ENCODE assay signal across 24 mouse cellular contexts in the genomic region with DNA sequence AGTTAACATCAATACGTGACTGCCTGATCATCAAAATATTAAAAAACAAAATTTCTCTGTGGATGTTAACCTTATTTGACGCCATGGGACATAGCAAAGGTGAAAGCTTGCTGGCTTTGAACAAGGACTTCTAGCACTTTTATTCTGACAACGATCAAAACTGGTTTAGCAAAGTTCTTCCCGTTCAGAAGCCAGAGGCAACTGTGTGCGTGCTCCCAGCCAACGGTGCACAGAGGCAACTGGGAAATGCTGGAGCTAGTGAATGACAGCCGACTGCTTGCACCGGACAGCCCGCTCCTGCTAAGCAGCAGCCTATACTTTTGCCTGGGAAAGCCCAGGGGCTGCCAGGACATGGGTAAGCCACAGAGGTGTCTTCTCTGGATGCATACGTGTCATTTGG.
"Had no signal": no experiment of that assay in that cellular context is flagged by ENCODE, and none has a peak within 500 bp of the region (broad histone marks: within the 10 kb centered on the region; RNA-seq: fewer than 3 reads in every experiment).

No protein-coding gene starts in this region.

- H3K4me1 ChIP-seq: heart, embryonic 13.5 days; heart, embryonic 15.5 days; hindbrain, embryonic 13.5 days; hindbrain, embryonic 15.5 days; limb, embryonic 13.5 days; limb, embryonic 15.5 days; liver, embryonic 12.5 days had no signal

- ATAC-seq: hindbrain, postnatal 0 days; intestine, embryonic 16.5 days; liver, embryonic 12.5 days had no signal

- H3K4me3 ChIP-seq: heart, adult 2 months; heart, embryonic 13.5 days; heart, embryonic 15.5 days; hindbrain, embryonic 13.5 days; hindbrain, embryonic 15.5 days; kidney, embryonic 15.5 days; limb, embryonic 13.5 days; limb, embryonic 15.5 days; liver, embryonic 12.5 days had no signal

- H3K9ac ChIP-seq: heart, embryonic 13.5 days; heart, embryonic 15.5 days; hindbrain, embryonic 13.5 days; hindbrain, embryonic 15.5 days; kidney, embryonic 15.5 days; limb, embryonic 13.5 days; limb, embryonic 15.5 days; liver, embryonic 12.5 days; liver, embryonic 14.5 days had no signal

- H3K9me3 ChIP-seq: heart, embryonic 13.5 days; heart, embryonic 15.5 days; hindbrain, embryonic 13.5 days; hindbrain, embryonic 15.5 days; kidney, embryonic 15.5 days; limb, embryonic 13.5 days; limb, embryonic 15.5 days; liver, embryonic 12.5 days had no signal

- H3K4me2 ChIP-seq: heart, embryonic 11.5 days; heart, embryonic 13.5 days; heart, embryonic 15.5 days; hindbrain, embryonic 13.5 days; hindbrain, embryonic 15.5 days; kidney, embryonic 15.5 days; limb, embryonic 13.5 days; limb, embryonic 15.5 days; liver, embryonic 12.5 days had no signal

- H3K27ac ChIP-seq: heart, adult 2 months; heart, embryonic 13.5 days; heart, embryonic 15.5 days; hindbrain, embryonic 13.5 days; hindbrain, embryonic 15.5 days; hindbrain, postnatal 0 days; kidney, embryonic 15.5 days; limb, embryonic 13.5 days; limb, embryonic 15.5 days; liver, embryonic 12.5 days; liver, embryonic 14.5 days had no signal

- DNase-seq: gastrocnemius, postnatal 14 days; gastrocnemius, postnatal 36 days; heart, adult 11 months; heart, adult 2 months; heart, postnatal 14 days; heart, postnatal 36 days; kidney, adult 18-20 months; kidney, postnatal 10 days; kidney, postnatal 25 days; layer of hippocampus, adult 9-11 months; layer of hippocampus, postnatal 36 days; left cerebral cortex, postnatal 4 days had no signal

- H3K27me3 ChIP-seq: heart, embryonic 13.5 days; heart, embryonic 15.5 days; hindbrain, embryonic 13.5 days; hindbrain, embryonic 15.5 days; kidney, embryonic 15.5 days; limb, embryonic 13.5 days; limb, embryonic 15.5 days; liver, embryonic 12.5 days had no signal

- H3K36me3 ChIP-seq: heart, embryonic 13.5 days; heart, embryonic 15.5 days; hindbrain, embryonic 13.5 days; hindbrain, embryonic 15.5 days; kidney, embryonic 15.5 days; limb, embryonic 13.5 days; limb, embryonic 15.5 days; liver, embryonic 12.5 days had no signal
